Mouse (Mus musculus): ENCODE measurements at regions not wholly inside any gene's neighbourhood (a gene's known extent, or its start where the extent isn't known, plus 50 kb on each side); places are given as distances from the start of the nearest gene placed in this dataset.

- no peak for DNase-seq (ENCODE audit: low read depth)
Observed at GRCm38 (mm10) chr15:97460360-97460719, 213.3 kb upstream of the Amigo2 start.

GRCm38 (mm10) chr15:97459606-97460359 lies 212.7 kb upstream of the Amigo2 start:
- DNase-seq (ENCODE audit: low read depth) = no peak

GRCm38 (mm10) chr15:97458748-97459221 lies 211.7 kb upstream of the Amigo2 start:
- DNase-seq (ENCODE audit: low read depth) = no peak

DNA sequence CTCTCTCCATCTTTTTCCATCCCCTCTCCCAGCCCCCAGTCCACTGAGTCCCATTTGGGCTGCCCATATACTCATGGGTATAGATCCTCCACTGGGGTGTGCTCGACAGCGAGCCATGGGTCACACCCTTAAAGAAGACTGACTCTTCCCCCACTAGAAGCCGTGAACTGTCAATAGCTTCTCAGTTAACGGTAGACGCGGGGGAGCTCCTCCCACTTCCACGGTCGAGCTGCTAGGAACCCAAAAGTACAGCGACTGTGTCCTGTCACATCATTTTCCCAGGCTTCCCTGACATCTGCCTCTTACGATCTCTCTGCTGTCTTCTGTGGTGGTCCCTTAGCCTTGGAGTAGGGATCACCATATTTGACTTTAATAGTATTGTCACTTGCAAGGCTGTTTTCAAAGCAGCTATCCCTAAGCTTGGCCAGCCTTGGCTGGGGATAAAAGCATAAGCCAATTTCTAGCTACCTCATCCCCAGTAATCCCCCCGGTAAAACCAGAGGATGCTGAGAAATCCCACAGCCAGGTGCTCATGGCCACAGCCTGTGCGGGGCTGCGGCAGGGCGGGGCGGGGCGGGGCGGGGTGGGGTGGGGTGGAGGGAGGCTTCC lies 211.2 kb upstream of the Amigo2 start:
- no peak for DNase-seq (ENCODE audit: low read depth)

GRCm38 (mm10) chr15:97457468-97457867 lies 210.4 kb upstream of the Amigo2 start:
- no peak for DNase-seq (ENCODE audit: low read depth)

DNA sequence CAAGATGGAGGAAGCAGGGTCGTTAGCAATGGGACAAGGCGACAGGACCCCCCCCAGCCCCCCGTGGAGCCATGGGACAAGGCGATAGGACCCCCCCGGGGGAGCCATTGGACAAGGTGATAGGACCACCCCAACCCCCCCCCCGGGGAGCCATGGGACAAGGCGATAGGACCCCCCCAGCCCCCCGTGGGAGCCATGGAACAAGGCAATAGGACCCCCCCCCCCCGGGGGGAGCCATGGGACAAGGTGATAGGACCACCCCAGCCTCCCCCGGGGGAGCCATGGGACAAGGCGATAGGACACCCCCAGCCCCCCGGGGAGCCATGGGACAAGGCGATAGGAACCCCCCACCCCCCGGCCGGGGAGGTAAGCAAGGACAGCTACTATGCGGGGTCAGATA lies 209.9 kb upstream of the Amigo2 start:
- DNase-seq (ENCODE audit: low read depth) = no peak

DNA sequence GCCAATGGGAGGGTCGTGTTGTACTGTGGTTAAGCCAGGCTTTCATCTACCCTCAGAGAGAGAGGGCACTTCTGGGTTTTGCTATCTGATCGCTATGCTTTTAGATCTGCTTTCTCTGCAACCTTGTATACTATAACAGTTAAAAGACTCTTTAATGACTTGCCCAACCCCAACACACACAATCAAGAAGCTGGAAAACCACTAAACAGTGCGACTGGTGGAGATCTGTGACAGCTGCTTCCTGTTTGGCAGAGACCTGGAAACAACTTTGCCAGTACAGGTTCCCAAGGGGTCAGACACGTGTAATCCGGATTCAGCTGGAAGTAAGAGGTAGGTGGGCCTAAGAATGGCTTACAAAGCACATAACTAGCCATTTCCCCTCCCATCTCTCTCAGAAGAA lies 208.6 kb upstream of the Amigo2 start:
- no peak for DNase-seq (ENCODE audit: low read depth)

GRCm38 (mm10) chr15:97449724-97450123 lies 202.6 kb upstream of the Amigo2 start:
- DNase-seq (ENCODE audit: low read depth) = no peak

- DNase-seq (ENCODE audit: low read depth) = no peak
Observed at GRCm38 (mm10) chr15:97449001-97449400, 201.9 kb upstream of the Amigo2 start.

DNA sequence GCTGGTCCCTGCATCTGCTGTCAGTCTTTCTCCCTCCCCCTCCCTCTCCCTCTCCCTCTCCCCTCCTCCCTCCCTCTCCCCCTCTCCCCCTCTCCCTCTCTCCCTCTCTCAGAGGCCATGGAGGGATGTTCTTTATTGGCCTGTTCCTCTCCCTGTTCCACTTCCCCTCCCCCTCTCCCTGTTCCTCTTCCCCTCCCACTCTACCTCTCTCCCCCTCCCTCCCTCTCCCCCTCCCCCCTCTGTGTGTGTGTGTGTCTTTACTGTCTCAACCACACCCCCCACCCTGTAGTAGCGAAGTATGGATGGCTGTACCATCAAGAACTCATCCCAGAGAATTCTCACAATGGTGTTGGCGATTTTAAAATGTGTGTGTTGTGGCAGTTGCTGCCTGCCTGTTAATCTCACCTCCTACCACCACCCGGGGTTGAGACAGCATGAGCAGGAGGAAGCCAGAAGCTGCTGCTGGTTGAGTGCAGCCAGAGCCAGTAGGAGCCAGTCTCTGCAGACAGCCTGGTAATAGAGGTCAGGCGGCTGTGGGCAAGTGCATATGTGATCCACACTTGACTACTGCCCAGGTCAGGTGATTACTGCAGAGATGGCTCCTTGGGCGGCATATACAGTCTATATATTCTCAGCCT lies 201.3 kb upstream of the Amigo2 start:
- DNase-seq (ENCODE audit: low read depth) = no peak

- no peak for DNase-seq (ENCODE audit: low read depth)
Observed at GRCm38 (mm10) chr15:97446181-97446580, 199.1 kb upstream of the Amigo2 start.

- DNase-seq (ENCODE audit: low read depth) = no peak
Observed at GRCm38 (mm10) chr15:97438235-97438760, 191.2 kb upstream of the Amigo2 start.
